Mouse (Mus musculus) neural tube, embryonic 11.5 days (tissue): ENCODE results near the gene Gm960. TPM values are rescaled to one million over a fixed set of nuclear protein-coding genes. Genes with fewer than 3 reads are reported as not detected.

Experiments used
- ATAC-seq: fragments of 200-750 bp; cut with Nextera tagmentation; 2 replicates; pipeline ENCODE4 v1.8.0; 2017; ENCODE audit warnings: moderate number of reproducible peaks, mild to moderate bottlenecking, moderate TSS enrichment, moderate library complexity; ENCODE audit not compliant: insufficient read depth, low FRiP score, low TSS enrichment
- DNase-seq: peaks from one replicate; pipeline ENCODE4 v3.0.0-alpha.2; 2015; ENCODE audit warnings: low spot score
- H3K27ac ChIP-seq: fragments of 300-500 bp; sonication (generic); 2 replicates; pipeline ENCODE4 v1.5.1; 2014; ENCODE audit warnings: low read depth, mild to moderate bottlenecking, low read length
- H3K27me3 ChIP-seq: fragments of 300-500 bp; sonication (generic); 2 replicates; pipeline ENCODE4 v1.6.1; 2014; ENCODE audit warnings: mild to moderate bottlenecking, low read length, mixed read lengths; ENCODE audit not compliant: control insufficient read depth, insufficient read depth
- H3K36me3 ChIP-seq: fragments of 300-500 bp; sonication (generic); 2 replicates; pipeline ENCODE4 v1.6.1; 2014; ENCODE audit warnings: mild to moderate bottlenecking, low read length, moderate library complexity, mixed read lengths; ENCODE audit not compliant: control insufficient read depth, insufficient read depth
- H3K4me1 ChIP-seq: fragments of 300-500 bp; sonication (generic); 2 replicates; pipeline ENCODE4 v1.6.1; 2014; ENCODE audit warnings: low read length, mixed read lengths; ENCODE audit not compliant: control insufficient read depth, insufficient read depth
- H3K4me2 ChIP-seq: fragments of 300-500 bp; sonication (generic); 2 replicates; pipeline ENCODE4 v1.6.1; 2014; ENCODE audit warnings: low read depth, mild to moderate bottlenecking, moderate library complexity
- H3K4me3 ChIP-seq: fragments of 300-500 bp; sonication (generic); 2 replicates; pipeline ENCODE4 v1.5.1; 2014; ENCODE audit warnings: low read depth, low read length
- H3K9ac ChIP-seq: fragments of 300-500 bp; sonication (generic); 2 replicates; pipeline ENCODE4 v1.6.1; 2014; ENCODE audit warnings: mild to moderate bottlenecking, low read length
- H3K9me3 ChIP-seq: fragments of 300-500 bp; sonication (generic); 2 replicates; pipeline ENCODE4 v1.6.1; 2016; ENCODE audit warnings: low read length; ENCODE audit not compliant: control insufficient read depth
- WGBS: fragments of 180-500 bp; shearing (Covaris S2); extraction: QIAGEN DNeasy Blood & Tissue Kit; methylation state at CpG from one replicate; pipeline ENCODE4 v1.1.7; 2014; 5-methylcytosine and 5-hydroxymethylcytosine counted together
- polyA plus RNA-seq: library from polyadenylated mRNA; unstranded; fragments of >200 nt; fragmentation: Nextera tagmentation; extraction: Ambion mirVana; gene quantifications from 2 replicates; pipeline ENCODE4 v1.2.1, GENCODE M21; 2014

Gene Gm960
- polyA plus RNA-seq, 1 experiment from 2014 or later: 2.7 TPM

DNA sequence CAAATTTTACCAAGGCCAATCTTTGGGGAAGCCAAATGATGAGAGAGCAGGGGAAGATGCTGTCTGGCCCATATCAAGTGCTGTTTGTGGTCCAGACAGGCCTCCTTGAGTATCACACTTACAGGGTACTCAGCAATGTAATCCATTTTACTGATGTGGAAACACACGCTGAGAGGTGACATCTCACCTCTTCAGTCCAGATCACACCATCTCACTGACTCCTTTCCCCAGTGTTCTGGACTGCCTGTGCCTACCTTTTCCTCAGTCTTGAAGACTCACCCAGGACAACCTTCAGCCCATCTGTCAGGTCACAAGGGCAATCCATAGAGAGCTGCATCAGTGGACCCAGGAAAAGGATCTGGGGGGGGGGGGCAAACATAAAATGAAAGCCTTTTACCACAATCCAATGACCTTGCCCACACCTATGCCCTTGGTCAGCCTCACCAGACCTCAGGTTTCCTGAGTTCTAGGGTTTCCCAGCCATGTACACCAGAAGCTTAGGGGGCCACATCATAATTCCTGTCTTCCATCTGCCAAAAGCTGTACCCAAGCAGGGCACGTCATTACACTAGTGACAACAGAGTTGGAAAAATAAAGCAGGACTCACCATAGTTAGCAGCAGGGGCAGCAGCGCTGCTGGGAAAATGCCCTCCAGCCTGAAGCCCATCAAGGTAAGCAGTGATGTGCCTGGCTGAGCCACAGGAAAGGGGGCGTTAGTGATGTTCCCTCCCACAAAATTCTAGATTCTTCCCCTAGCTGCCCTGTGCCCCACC, 73.9 kb downstream of the Gm960 start:
- Histone ChIP-seq H3K9me3 (no peaks in the 10 kb centered on the region), H3K4me3 (peak overlapping the region; percentile 90), H3K27me3 (no peaks in the 10 kb centered on the region), H3K36me3 (peaks cover 6% of the 10 kb centered on the region; the same call in 1 of the 2 replicates), H3K27ac (no peak overlapping the region), H3K9ac (peak overlapping the region; percentile 97), H3K4me2 (peak overlapping the region; percentile 84), H3K4me1 (peaks cover 17% of the 10 kb centered on the region)
- no peak for DNase-seq
- no peak for ATAC-seq
- WGBS: 35% methylated on average over 4 of the region's 4 CpGs

DNA sequence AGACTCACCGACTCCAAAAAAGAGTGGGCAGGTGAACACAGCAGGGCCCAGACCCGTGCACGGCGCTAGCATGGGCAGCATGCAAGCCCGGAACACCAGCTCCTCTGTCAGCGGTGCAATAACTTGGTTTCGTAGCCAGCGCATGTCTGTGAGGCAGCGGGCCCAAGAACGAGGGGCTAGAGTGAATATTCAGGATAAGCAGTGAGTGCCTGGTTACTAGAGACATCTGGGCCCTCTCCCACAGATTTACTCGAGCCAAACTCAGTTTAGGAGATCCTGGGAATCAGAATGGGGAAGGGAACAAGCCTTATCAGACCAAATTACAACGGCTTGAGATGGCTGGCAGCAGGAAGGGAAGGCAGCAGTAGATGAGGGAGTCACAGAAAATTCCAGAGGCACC, 74.5 kb downstream of the Gm960 start:
- no peak overlapping the region for H3K9ac ChIP-seq
- peaks cover 17% of the 10 kb centered on the region for H3K4me1 ChIP-seq
- no peak for DNase-seq
- no peaks in the 10 kb centered on the region for H3K27me3 ChIP-seq
- H3K36me3 ChIP-seq: peaks cover 6% of the 10 kb centered on the region; the same call in 1 of the 2 replicates
- H3K4me2 ChIP-seq: no peak overlapping the region
- ATAC-seq: no peak
- 94% methylated on average over 12 of the region's 12 CpGs for WGBS
- H3K4me3 ChIP-seq: no peak overlapping the region
- no peaks in the 10 kb centered on the region for H3K9me3 ChIP-seq
- no peak overlapping the region for H3K27ac ChIP-seq

DNA sequence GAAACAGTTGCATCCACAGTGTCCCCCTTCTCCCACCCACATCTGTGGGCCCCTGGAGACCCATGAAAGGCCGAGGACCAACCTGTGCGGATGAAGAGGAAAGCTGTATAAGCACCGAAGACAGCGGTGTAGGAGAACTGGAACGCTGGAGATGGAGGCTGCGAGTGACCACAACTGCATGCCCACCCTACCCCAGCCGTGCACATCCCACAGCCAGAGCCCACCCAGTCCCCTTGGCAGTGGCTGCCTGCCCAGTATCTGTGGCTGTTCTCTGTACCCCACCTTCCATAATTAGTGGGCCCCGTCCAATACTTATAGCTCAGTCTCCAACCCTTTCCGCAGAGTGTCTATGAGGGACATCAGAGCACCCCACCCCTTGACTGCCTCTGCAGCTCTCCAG, 75.0 kb downstream of the Gm960 start:
- Histone ChIP-seq H3K4me1 (peaks cover 17% of the 10 kb centered on the region), H3K27ac (no peak overlapping the region), H3K4me3 (no peak overlapping the region), H3K9me3 (no peaks in the 10 kb centered on the region), H3K27me3 (no peaks in the 10 kb centered on the region), H3K9ac (no peak overlapping the region), H3K4me2 (no peak overlapping the region), H3K36me3 (peaks cover 6% of the 10 kb centered on the region; the same call in 1 of the 2 replicates)
- DNase-seq (no peak), ATAC-seq (no peak)
- 94% methylated on average over 9 of the region's 9 CpGs for WGBS

DNA sequence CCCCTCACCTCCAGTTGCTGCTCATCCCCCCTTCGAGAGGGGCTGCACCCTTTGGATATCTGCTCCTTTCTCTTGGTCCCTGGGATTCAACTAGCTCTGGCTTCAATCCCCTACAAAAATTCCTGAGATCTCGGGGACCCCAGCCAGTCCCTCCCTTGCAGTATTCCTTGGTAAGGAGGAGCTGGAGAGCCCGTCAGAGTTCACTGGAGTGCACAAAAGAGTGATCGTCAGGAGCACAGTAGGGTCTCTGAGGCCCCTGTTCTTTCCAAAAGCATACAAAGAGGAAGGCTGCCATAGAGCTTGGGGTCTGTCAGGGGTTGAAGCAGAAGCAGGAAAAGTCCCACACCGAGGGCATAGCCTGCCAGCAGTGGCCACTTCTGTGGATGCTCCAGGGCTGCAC, 75.7 kb downstream of the Gm960 start:
- no peak for ATAC-seq
- no peak overlapping the region for H3K9ac ChIP-seq
- H3K27ac ChIP-seq: no peak overlapping the region
- no peak overlapping the region for H3K4me3 ChIP-seq
- no peak for DNase-seq
- peaks cover 6% of the 10 kb centered on the region; the same call in 1 of the 2 replicates for H3K36me3 ChIP-seq
- H3K4me2 ChIP-seq: no peak overlapping the region
- no peaks in the 10 kb centered on the region for H3K27me3 ChIP-seq
- H3K4me1 ChIP-seq: peaks cover 17% of the 10 kb centered on the region
- H3K9me3 ChIP-seq: no peaks in the 10 kb centered on the region
- WGBS: 82% methylated on average over 5 of the region's 5 CpGs

DNA sequence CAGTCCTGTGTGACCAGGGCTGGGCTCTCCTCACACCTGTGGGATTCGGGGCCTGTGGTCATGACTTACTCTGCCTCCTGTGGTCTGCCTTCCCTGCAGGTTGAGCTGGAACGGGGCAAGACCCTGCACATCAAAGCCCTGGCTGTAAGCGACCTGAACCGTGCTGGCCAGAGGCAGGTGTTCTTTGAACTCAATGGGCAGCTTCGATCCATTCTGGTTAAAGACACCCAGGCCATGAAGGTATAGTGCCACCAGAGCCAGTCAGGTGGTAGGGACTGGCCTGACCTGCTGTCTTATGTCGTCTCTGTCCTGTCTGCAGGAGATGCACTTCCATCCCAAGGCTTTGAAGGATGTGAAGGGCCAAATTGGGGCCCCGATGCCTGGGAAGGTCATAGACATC, 77.7 kb downstream of the Gm960 start:
- Histone ChIP-seq H3K4me3 (no peak overlapping the region), H3K9ac (no peak overlapping the region), H3K27me3 (no peaks in the 10 kb centered on the region), H3K36me3 (peaks cover 6% of the 10 kb centered on the region; the same call in 1 of the 2 replicates), H3K9me3 (no peaks in the 10 kb centered on the region), H3K4me1 (peaks cover 11% of the 10 kb centered on the region), H3K27ac (no peak overlapping the region), H3K4me2 (no peak overlapping the region)
- no peak for ATAC-seq
- no peak for DNase-seq
- 84% methylated on average over 7 of the region's 7 CpGs for WGBS

DNA sequence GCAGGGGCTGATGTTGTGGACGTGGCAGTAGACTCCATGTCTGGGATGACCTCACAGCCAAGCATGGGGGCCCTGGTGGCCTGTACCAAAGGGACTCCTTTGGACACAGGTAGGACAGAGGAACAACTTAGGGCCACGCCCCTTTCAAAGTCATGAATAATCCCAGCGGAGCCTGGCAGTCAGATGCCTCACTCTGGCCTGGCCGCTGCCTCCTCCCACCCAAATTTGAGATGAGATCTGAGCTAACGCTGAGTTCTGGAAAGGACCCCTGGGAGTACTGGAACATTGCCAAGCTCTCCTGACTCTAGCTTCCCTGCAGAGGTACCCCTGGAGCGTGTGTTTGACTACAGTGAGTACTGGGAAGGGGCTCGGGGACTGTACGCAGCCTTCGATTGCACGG, 79.0 kb downstream of the Gm960 start:
- no peak overlapping the region for H3K27ac ChIP-seq
- H3K27me3 ChIP-seq: no peaks in the 10 kb centered on the region
- no peaks in the 10 kb centered on the region for H3K9me3 ChIP-seq
- WGBS: 86% methylated on average over 10 of the region's 10 CpGs
- no peak overlapping the region for H3K4me2 ChIP-seq
- no peak for ATAC-seq
- no peak for DNase-seq
- H3K36me3 ChIP-seq: peaks cover 6% of the 10 kb centered on the region; the same call in 1 of the 2 replicates
- H3K4me3 ChIP-seq: no peak overlapping the region
- H3K9ac ChIP-seq: no peak overlapping the region
- peaks cover 6% of the 10 kb centered on the region for H3K4me1 ChIP-seq

DNA sequence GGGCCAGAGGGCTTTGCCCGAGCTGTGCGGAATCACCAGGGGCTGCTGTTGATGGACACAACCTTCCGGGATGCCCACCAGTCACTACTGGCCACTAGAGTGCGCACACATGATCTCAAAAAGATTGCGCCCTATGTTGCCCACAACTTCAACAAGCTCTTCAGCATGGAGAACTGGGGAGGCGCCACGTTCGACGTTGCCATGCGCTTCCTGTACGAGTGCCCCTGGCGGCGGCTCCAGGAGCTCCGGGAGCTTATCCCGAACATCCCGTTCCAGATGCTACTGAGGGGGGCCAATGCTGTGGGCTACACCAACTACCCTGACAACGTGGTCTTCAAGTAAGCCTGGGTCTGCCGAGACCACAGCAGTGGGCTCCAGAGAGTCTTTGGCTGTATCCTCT, 80.3 kb downstream of the Gm960 start:
- Histone ChIP-seq H3K27me3 (no peaks in the 10 kb centered on the region), H3K36me3 (peaks cover 6% of the 10 kb centered on the region), H3K4me1 (peaks cover 18% of the 10 kb centered on the region), H3K9ac (no peak overlapping the region), H3K9me3 (no peaks in the 10 kb centered on the region), H3K4me2 (no peak overlapping the region), H3K27ac (no peak overlapping the region), H3K4me3 (no peak overlapping the region)
- DNase-seq: peak; percentile 53
- no peak for ATAC-seq
- 30% methylated on average over 18 of the region's 18 CpGs for WGBS

DNA sequence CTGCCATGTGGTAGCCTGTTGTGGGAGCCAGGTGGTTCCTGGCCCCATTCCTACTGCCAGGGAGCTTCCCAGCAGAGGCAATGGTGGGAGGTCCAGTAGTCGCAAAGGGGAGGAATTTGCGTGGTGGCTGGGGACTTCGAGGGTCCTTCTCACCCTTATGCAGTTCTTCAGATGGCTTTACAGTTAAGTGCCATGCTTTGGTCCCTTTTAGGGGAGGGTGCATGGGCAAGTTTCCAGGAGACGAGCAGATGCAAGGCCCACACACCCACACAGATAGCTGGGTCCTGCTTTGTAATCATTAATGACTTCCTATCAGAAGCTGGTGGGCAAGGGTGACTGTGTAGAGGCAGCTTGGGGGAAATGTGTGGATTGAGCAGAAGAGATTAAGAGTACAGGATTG, 81.9 kb downstream of the Gm960 start:
- ATAC-seq (no peak), DNase-seq (no peak)
- H3K27me3 ChIP-seq: no peaks in the 10 kb centered on the region
- peak overlapping the region; percentile 79 for H3K4me2 ChIP-seq
- WGBS: 38% methylated on average over 4 of the region's 4 CpGs
- peak overlapping the region; percentile 91; the same call in 1 of the 2 replicates for H3K4me3 ChIP-seq
- peaks cover 19% of the 10 kb centered on the region for H3K4me1 ChIP-seq
- no peak overlapping the region; the same call in 1 of the 2 replicates for H3K9ac ChIP-seq
- H3K9me3 ChIP-seq: no peaks in the 10 kb centered on the region
- peaks cover 5% of the 10 kb centered on the region for H3K36me3 ChIP-seq
- H3K27ac ChIP-seq: no peak overlapping the region
